In the genomic region with DNA sequence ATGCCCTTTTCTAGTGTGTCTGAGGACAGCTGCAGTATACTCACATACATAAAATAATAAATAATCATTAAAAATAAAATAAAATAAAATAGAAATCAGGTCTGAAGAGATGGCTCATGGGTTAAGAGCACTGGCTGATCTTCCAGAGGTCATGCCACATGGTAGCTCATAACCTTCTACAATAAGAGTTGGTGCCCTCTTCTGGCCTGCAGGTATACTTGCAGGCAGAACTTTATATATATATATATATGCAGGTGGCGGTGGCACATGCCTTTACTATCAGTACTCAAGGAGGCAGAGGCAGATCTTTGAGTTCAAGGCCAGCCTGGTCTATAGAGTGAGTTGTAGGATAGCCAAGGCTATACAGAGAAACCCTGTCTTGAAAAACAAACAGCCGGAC, we compare ENCODE assay signal across 19 mouse cellular contexts. TPM values are rescaled to one million over a fixed set of nuclear protein-coding genes. Genes with fewer than 3 reads are reported as not detected.
DNase-seq lines count a peak whose midpoint lies in the region; ATAC-seq and TF ChIP-seq lines count a peak whose summit lies in the region.
"Had no signal": no experiment of that assay in that cellular context is flagged by ENCODE, and none has a peak within 500 bp of the region (broad histone marks: within the 10 kb centered on the region; RNA-seq: fewer than 3 reads in every experiment).

No protein-coding gene starts in this region.

- TF ChIP-seq CTCF in intestine, postnatal 0 days (IDR thresholded peaks at IDR 0.05; ENCODE audit: low read depth), result peak; percentile 57
- TF ChIP-seq CTCF in thymus, adult 2 months (IDR thresholded peaks at IDR 0.05; ENCODE audit: borderline replicate concordance, control insufficient read depth, extremely low read depth, insufficient read depth, low read length, poor library complexity), result no peak
- peak; percentile 33; the same call in 1 of the 2 replicates for TF ChIP-seq CTCF in stomach, postnatal 0 days (IDR thresholded peaks at IDR 0.05; ENCODE audit: low read depth)

- H3K27ac ChIP-seq in intestine, postnatal 0 days (ENCODE audit: low read depth, low read length), result no peak overlapping the region
- H3K27ac ChIP-seq in intestine, embryonic 16.5 days (ENCODE audit: low read length), result no peak overlapping the region
- no peak overlapping the region for H3K27ac ChIP-seq in thymus, adult 2 months (ENCODE audit: control insufficient read depth, insufficient read depth, low read length)
- no peak overlapping the region for H3K27ac ChIP-seq in stomach, postnatal 0 days (replicated peaks)
- H3K27ac ChIP-seq: heart, embryonic 15.5 days; hindbrain, embryonic 15.5 days; limb, embryonic 13.5 days had no signal

- H3K9me3 ChIP-seq in intestine, postnatal 0 days (ENCODE audit: control insufficient read depth), result no peaks in the 10 kb centered on the region
- no peaks in the 10 kb centered on the region for H3K9me3 ChIP-seq in intestine, embryonic 16.5 days (ENCODE audit: control insufficient read depth, low read length)
- H3K9me3 ChIP-seq in stomach, postnatal 0 days (ENCODE audit: control insufficient read depth, low read length), result no peaks in the 10 kb centered on the region
- H3K9me3 ChIP-seq: heart, embryonic 15.5 days; hindbrain, embryonic 15.5 days; limb, embryonic 13.5 days had no signal

- TF ChIP-seq EP300 in stomach, postnatal 0 days (optimal IDR thresholded peaks at IDR 0.05), result no peak

- no peak overlapping the region for H3K9ac ChIP-seq in intestine, postnatal 0 days (ENCODE audit: low read depth, low read length)
- H3K9ac ChIP-seq in intestine, embryonic 16.5 days (ENCODE audit: low read depth, low read length), result no peak overlapping the region
- no peak overlapping the region for H3K9ac ChIP-seq in stomach, postnatal 0 days (ENCODE audit: low read length)
- H3K9ac ChIP-seq: heart, embryonic 15.5 days; hindbrain, embryonic 15.5 days; limb, embryonic 13.5 days had no signal

- ATAC-seq in intestine, postnatal 0 days, result no peak
- ATAC-seq in intestine, embryonic 16.5 days, result no peak
- ATAC-seq in stomach, postnatal 0 days (ENCODE audit: low FRiP score, low TSS enrichment), result no peak
- ATAC-seq: forebrain, embryonic 14.5 days; midbrain, embryonic 16.5 days had no signal

- 67% methylated on average over 2 of the region's 2 CpGs for WGBS in intestine, postnatal 0 days
- 83% methylated on average over 2 of the region's 2 CpGs for WGBS in intestine, embryonic 16.5 days
- 70% methylated on average over 2 of the region's 2 CpGs for WGBS in thymus, adult 2 months
- 86% methylated on average over 2 of the region's 2 CpGs for WGBS in stomach, postnatal 0 days

- peak; percentile 30 for DNase-seq in thymus, adult 2 months
- no peak for DNase-seq in thymus, adult 18-20 months
- DNase-seq in T-cell, adult 2 months (ENCODE audit: low spot score), result peak; percentile 27
- DNase-seq in stomach, postnatal 0 days (ENCODE audit: low spot score), result no peak
- no peak for DNase-seq in layer of hippocampus, postnatal 36 days
- no peak for DNase-seq in urinary bladder, postnatal 10 days (ENCODE audit: low spot score)
- DNase-seq: cerebellum, postnatal 36 days; gastrocnemius, postnatal 14 days; kidney, postnatal 10 days; lung, postnatal 10 days had no signal

- H3K4me3 ChIP-seq in intestine, postnatal 0 days (ENCODE audit: low read depth, low read length), result no peak overlapping the region
- H3K4me3 ChIP-seq in intestine, embryonic 16.5 days (ENCODE audit: low read length), result no peak overlapping the region
- H3K4me3 ChIP-seq in thymus, adult 2 months (ENCODE audit: control insufficient read depth, insufficient read depth, low read length), result no peak overlapping the region
- no peak overlapping the region for H3K4me3 ChIP-seq in stomach, postnatal 0 days (ENCODE audit: low read depth, low read length)
- H3K4me3 ChIP-seq: heart, embryonic 15.5 days; hindbrain, embryonic 15.5 days; limb, embryonic 13.5 days had no signal

- no peak overlapping the region for H3K4me2 ChIP-seq in intestine, postnatal 0 days (replicated peaks; ENCODE audit: low read depth)
- no peak overlapping the region for H3K4me2 ChIP-seq in intestine, embryonic 16.5 days (ENCODE audit: low read depth, low read length)
- H3K4me2 ChIP-seq in stomach, postnatal 0 days (replicated peaks; ENCODE audit: low read depth), result no peak overlapping the region
- H3K4me2 ChIP-seq: heart, embryonic 15.5 days; hindbrain, embryonic 15.5 days; limb, embryonic 13.5 days had no signal

- no peaks in the 10 kb centered on the region for H3K27me3 ChIP-seq in intestine, postnatal 0 days (replicated peaks; ENCODE audit: control insufficient read depth, insufficient read depth, low read length)
- H3K27me3 ChIP-seq in intestine, embryonic 16.5 days (replicated peaks; ENCODE audit: control insufficient read depth, insufficient read depth, low read length), result no peaks in the 10 kb centered on the region
- H3K27me3 ChIP-seq in thymus, adult 2 months (ENCODE audit: control insufficient read depth, insufficient read depth, low read length), result no peaks in the 10 kb centered on the region; the same call in 1 of the 2 replicates
- H3K27me3 ChIP-seq in stomach, postnatal 0 days (ENCODE audit: control insufficient read depth, insufficient read depth, low read length), result no peaks in the 10 kb centered on the region
- H3K27me3 ChIP-seq: heart, embryonic 15.5 days; hindbrain, embryonic 15.5 days; limb, embryonic 13.5 days had no signal

- no peak for TF ChIP-seq POLR2A in thymus, adult 2 months (IDR thresholded peaks at IDR 0.05; ENCODE audit: control insufficient read depth, extremely low read depth, insufficient read depth, low read length, poor library complexity)

- H3K36me3 ChIP-seq in intestine, postnatal 0 days (ENCODE audit: control insufficient read depth, insufficient read depth), result no peaks in the 10 kb centered on the region
- no peaks in the 10 kb centered on the region for H3K36me3 ChIP-seq in intestine, embryonic 16.5 days (ENCODE audit: control insufficient read depth, insufficient read depth, low read length)
- no peaks in the 10 kb centered on the region for H3K36me3 ChIP-seq in thymus, adult 2 months (ENCODE audit: control insufficient read depth, insufficient read depth, low read length)
- H3K36me3 ChIP-seq in stomach, postnatal 0 days (ENCODE audit: control insufficient read depth, insufficient read depth, low read length), result no peaks in the 10 kb centered on the region
- H3K36me3 ChIP-seq: heart, embryonic 15.5 days; hindbrain, embryonic 15.5 days; limb, embryonic 13.5 days had no signal

- H3K4me1 ChIP-seq in intestine, postnatal 0 days (replicated peaks; ENCODE audit: control insufficient read depth, insufficient read depth, low read length), result no peaks in the 10 kb centered on the region; the same call in 1 of the 2 replicates
- peaks cover 6% of the 10 kb centered on the region; the same call in 1 of the 2 replicates for H3K4me1 ChIP-seq in intestine, embryonic 16.5 days (ENCODE audit: control insufficient read depth, insufficient read depth, low read length)
- no peaks in the 10 kb centered on the region for H3K4me1 ChIP-seq in thymus, adult 2 months (replicated peaks; ENCODE audit: control insufficient read depth, insufficient read depth, low read length)
- no peaks in the 10 kb centered on the region for H3K4me1 ChIP-seq in stomach, postnatal 0 days (replicated peaks; ENCODE audit: control insufficient read depth, insufficient read depth)
- H3K4me1 ChIP-seq: hindbrain, embryonic 15.5 days had no signal

RNA-seq across cellular contexts. Expression of gene Scimp, which starts 13.8 kb away (rescaled TPM):
- 1.9 and 2.0 TPM in 2 replicates for polyA plus RNA-seq in intestine, postnatal 0 days (2015; fragmentation: Nextera tagmentation; extraction: Ambion mirVana)
- 0.37 and 1.0 TPM in 2 replicates for polyA plus RNA-seq in intestine, embryonic 16.5 days (2015; fragmentation: Nextera tagmentation; extraction: Ambion mirVana)
- 2.4 and 3.1 TPM in 2 replicates for polyA plus RNA-seq in thymus, adult 2 months (2012; rRNA removed)
- polyA plus RNA-seq in stomach, postnatal 0 days (2015; fragmentation: Nextera tagmentation; extraction: Ambion mirVana), result 0.57 and 0.63 TPM in 2 replicates
- not detected for total RNA-seq in layer of hippocampus, postnatal 36 days (2021)
- total RNA-seq: ES-E14 had no signal
- polyA plus RNA-seq: forebrain, embryonic 14.5 days; hindbrain, embryonic 15.5 days; midbrain, embryonic 16.5 days; neural tube, embryonic 14.5 days had no signal

RNA-seq across cellular contexts. Expression of gene Rabep1, which starts 18.4 kb away (rescaled TPM):
- 90.9 and 104 TPM in 2 replicates for polyA plus RNA-seq in intestine, postnatal 0 days (2015; fragmentation: Nextera tagmentation; extraction: Ambion mirVana)
- 55.8 and 60.7 TPM in 2 replicates for polyA plus RNA-seq in intestine, embryonic 16.5 days (2015; fragmentation: Nextera tagmentation; extraction: Ambion mirVana)
- 3.5 and 3.7 TPM in 2 replicates for polyA plus RNA-seq in thymus, adult 2 months (2012; rRNA removed)
- polyA plus RNA-seq in stomach, postnatal 0 days (2015; fragmentation: Nextera tagmentation; extraction: Ambion mirVana), result 15.1 and 17.5 TPM in 2 replicates
- total RNA-seq in layer of hippocampus, postnatal 36 days (2021), result 100 to 1,000 TPM; 126 to 128 TPM

Comparison
In these comparisons a context has a peak if more than half of its experiments do, and no peak if none do; other contexts are left out.
1. DNase-seq: peak in thymus, adult 2 months (single experiment) and T-cell, adult 2 months (single experiment); none in thymus, adult 18-20 months (0 of 2), stomach, postnatal 0 days (single experiment), layer of hippocampus, postnatal 36 days (0 of 2) and urinary bladder, postnatal 10 days (single experiment).